Mouse (Mus musculus): ENCODE results near the gene Uncx.

Uncx gene

DNA sequence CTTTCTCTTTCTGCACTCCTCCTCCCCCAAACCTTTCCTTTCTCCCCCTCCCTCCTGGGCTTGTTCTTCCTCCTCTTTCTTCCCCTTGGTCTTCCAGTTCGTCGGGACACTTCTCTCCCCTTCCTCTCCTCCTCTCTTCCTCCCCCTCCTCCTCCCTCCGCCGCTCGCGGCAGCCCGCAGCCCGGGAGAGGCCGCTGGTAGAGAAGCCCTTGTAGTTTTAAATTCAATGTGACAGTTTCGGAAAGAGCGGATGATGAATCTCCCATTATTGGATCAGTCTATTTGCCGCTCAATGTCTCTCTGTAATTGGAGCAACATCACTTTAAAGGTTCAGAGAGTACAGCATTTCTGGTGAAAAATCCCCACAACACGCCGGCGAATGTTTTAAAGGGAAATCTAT is at the start of gene Uncx:
Uncx (plus strand) TSS at position 281 of the 400 bp plus-strand sequence.
- no peak for DNase-seq (ENCODE audit: low spot score)

DNA sequence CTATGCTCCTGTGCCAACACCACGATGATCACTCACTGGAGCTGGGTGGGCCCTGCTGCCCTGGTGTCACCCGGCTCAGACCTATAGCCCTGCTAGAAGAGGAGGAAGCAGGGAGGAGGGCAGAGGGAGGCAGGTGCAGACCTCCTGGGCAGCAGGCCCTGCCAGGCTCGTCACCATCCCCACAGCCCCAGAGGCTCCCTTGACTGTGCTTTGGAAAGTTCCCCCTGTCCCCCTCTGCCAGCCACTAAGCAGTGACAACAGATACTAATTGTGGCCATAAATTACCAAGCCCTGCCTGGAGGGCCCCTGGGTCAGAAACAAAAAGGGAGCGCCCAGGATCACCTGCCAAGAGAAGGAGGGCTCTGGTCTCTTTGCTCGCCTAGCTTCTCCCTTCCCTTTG is 49.6 kb upstream of the Uncx start:
- DNase-seq (ENCODE audit: low spot score), result no peak

DNA sequence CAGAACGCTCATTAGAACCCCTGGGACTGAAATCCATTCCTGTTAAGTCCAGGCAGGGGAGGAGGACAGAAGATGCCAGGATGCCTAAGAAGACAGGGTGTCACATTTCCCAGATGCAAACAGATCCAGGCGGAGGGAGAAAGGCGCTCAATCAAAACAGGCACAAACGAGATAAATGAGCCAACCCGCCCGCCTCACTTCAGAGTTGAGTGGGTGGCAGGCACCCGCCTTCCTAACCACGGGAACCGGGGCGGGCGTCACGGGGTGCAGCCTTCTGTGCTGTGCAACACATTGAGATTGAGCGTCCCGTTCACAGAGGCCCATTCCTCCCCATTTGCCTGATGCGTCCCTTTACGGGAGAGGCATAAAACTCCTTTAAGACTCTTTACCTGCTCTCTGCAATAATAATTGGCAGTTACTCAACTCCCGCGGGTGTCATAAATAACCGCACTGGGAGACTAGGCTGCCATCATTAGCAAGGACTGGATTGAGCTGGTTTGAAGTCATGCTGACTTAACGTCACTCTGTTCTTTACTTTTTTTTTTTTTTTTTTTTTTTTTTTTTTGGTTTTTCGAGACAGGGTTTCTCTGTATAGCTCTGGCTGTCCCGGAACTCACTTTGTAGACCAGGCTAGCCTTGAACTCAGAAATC is 48.1 kb upstream of the Uncx start:
- no peak for DNase-seq (ENCODE audit: low spot score)

DNA sequence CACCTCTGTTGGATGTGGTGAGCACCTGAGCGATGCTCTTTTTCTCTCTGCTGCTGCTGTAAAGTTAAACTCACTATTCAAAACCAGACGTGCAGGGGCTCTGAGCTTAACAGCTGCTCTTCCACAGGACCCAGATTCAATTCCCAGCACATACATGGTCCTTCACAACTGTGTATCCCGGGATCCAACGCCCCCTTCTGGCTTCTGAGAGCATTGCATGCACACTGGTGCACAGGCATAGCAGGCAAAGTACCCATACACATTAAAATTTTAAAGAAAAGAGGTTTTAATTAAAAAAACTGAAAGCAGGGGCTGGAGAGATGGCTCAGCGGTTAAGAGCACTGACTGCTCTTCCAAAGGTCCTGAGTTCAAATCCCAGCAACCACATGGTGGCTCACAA is 46.4 kb upstream of the Uncx start:
- no peak for DNase-seq (ENCODE audit: low spot score)

DNA sequence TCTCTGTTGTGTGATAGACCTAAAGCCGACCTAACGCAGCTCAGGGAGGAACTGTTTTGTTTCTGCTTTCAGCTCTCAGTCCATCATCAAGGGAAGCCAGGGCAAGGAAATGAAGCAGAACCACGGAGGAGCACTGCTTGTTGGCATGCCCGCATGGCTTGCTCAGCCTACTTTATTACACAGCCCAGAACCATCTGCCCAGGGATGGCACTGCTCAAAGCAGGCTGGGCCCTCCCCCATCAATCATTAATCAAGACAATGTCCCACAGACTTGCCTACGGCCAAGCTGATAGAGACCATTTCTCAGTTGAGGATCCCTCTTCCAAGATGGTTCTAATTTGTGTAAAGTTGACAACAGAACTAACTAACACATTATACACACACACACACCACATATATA is 44.5 kb upstream of the Uncx start:
- no peak for DNase-seq (ENCODE audit: low spot score)

DNA sequence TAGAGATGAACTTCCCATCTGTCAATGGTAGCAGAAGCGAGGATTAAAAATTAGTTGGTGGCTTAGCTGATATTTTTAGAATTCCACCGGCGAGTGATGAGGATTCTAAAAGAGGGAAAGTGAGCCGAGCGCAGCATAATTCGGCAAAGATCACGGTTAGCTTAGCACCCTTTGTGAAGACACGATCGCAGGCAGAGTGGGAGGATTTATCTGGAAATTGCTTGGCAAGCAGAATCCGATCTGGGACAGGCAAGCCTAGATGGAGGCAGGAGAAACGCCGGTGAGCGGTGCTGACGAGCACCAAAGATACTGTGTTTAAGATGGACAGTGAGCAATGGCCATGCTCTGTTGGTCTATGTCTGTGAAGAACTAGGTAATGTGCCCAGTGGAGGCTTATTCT is 41.0 kb upstream of the Uncx start:
- DNase-seq (ENCODE audit: low spot score), result no peak

DNA sequence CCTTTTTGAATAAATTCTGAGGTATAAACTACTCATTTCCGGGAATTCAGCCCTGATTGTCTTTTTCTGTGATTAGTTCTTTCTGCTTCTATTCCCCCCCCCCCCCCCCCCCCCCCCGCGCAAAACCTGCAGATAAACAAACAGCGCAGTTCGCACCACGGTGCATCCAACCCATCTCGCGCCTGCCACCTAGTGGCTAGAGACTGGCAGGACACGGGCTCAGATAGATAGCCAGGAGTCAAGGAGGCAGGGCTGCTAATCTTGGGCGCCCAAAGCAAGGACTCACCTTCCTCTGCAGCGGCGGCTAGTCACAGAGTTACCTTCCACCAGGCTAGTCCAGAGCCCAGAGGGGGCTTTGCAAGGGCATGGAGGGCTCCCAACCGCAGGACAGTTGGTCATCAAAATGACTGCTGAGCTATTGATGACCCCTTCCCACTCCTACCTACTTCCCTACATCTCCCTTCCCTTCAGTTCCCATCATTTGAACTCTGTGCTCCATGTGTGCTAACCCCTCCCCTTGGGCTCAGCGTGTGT is 38.2 kb upstream of the Uncx start:
- peak; percentile 75 for DNase-seq (ENCODE audit: low spot score)

DNA sequence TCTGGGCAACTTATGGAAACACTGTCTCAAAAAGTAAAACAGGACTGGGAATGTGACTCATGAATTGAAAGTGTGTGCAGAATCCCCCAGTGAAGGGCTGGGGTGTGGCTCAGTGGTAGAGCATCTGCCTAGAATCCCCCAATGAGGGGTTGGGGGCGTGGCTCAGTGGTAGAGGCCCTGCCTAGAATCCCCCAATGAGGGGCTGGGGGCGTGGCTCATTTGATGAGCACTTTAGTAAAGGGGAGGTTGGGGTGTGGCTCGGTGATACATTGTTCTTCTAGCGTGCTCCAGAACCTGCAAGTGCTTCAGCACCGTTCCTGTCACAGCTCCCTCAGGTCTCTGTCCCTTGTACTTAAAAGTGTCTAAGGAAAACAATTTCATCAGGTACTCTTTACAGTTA is 37.1 kb upstream of the Uncx start:
- DNase-seq (ENCODE audit: low spot score), result no peak

DNA sequence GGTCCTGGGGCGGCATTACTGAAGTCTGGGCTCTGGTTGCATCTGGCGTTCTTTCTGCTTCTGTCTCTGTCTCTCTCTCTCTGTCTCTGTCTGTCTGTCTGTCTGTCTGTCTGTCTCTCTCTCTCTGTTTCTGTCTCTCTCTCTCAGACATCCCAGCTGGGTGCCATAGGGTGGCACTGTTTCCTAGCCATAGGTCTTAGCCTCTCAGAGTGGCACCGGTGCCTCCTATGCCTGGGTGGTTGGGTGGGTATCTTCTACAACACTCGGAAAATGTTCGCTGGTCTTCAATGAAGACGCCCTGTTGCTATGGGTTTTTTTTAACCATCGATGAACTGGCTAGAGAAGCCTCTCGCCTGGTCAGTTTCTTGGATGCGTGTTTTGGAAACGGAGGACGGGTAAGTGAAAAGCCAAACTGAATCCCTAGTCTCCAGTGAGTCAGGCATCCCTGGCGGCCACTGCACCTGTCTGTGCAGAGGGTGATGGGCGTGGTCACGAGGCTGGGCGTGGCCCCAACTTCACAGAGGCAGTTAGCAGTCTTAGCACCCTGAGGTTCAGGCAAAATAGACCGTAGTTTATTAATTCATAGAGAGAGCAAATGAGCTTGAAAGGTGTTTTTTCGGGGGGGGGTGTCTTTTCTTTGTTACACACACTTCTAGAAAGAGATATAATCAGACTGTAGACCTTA is 32.5 kb upstream of the Uncx start:
- no peak for DNase-seq (ENCODE audit: low spot score)

DNA sequence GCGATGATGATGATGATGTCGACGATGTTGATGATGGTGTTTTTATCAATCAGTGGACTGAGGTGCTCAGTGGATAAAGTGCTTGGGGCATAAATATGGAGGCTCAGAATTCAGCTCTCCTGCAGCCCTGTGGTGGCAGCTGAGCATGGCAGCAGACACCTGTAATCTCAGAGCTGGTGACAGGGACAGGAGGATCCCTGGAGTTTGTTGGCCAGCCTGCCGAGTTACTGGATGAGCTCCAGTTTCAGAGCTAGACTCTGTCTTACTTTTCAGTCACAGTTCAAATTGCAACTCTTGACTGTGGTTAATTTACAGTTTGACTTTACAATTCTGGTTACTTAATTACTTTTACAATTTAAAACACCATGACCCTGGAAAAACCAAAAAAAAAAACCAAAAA is 31.1 kb upstream of the Uncx start:
- DNase-seq (ENCODE audit: low spot score), result no peak

DNA sequence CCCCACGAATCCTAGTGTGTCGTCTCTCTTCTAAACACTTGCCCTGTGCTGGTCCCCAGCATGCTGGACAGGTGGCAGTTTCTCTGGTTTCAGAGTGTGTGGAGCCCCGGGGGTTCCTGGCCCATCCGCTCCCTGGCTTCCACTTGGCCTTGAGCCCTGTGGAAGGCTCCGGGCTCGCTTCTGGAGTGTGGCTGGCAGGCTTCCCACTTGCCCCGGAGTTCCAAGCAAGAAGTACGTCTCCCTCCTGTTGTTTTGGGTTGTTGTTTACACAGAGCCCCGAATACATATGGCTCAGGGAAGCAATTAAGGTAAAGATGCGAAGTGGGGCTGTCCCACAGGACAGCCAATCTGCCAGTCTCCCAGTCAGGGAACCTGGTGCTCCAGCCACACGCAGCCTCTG is 27.0 kb upstream of the Uncx start:
- DNase-seq (ENCODE audit: low spot score), result no peak

DNA sequence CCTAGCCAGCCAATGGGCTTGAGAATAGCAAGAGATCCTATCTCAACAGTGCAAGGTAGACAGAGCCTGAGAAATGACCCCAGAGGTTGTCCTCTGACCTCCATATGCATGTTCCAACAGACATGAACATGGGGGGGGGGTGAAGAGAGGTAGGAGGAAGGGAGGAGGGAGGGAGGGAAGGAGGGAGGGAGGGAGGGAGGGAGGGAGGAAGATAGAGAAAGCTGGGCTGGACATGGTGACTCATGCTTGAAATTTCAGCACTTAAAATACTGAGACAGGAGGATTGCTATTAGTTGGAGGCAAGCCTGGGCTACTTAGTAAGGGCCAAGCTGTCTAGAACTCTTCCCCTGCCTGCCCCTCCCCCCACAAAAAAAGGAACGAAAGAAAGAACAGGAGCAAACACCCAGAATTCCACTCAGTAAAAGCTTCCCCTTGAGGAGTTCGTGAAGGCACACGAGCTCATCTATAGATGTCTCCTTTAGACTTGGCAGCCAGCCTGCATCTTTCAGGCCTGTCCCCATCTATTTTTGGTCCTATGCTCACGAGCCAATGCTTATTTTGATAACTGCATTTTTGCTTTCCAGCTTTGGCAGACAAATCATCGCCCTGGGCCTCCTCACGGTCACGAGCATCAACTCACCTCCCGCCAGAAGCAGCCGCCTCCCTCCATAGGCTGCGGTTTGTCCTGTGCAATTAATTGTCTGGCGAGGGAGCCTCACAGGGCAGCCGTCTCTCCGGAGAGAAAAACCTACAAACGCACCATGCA is 23.0 kb upstream of the Uncx start:
- no peak for DNase-seq (ENCODE audit: low spot score)

DNA sequence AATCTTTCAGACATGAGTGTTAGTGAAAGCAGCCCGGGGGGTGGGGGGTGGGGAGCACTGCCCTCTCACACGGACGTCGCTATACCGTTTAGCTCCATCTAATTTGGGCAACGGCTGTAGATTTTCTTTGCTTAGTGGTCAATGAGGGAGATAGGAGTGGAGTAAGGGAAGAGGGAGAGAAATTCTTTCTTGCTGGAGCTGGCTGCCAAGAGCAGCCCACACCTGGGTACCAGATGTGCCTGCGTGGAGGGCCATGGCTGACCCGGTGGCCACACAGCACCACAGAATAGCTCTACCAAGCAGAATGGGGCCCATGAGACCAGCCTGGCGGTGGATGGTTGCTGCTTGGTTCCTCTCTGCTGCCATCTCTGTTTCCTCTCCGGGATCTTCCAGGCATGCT is 21.3 kb upstream of the Uncx start:
- no peak for DNase-seq (ENCODE audit: low spot score)

DNA sequence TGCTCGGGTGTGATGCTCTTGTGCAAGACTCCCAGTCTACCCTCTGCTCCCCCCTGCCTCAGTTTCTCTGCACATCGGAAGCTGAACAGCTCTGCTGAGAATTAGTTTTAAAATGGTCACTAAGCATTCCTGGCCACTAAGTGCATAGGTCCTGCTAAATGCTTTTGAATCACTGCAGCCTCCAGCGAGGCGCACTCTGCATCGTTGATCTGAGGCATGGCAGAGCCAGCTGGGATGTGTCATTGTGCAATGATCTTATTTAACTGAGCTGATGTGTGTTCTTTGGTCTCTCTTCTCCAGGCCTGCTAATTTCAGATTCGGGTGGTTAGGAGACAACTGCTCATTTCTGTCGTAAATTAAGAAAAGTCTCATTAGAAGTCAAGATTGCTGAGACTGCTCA is 14.4 kb upstream of the Uncx start:
- no peak for DNase-seq (ENCODE audit: low spot score)

DNA sequence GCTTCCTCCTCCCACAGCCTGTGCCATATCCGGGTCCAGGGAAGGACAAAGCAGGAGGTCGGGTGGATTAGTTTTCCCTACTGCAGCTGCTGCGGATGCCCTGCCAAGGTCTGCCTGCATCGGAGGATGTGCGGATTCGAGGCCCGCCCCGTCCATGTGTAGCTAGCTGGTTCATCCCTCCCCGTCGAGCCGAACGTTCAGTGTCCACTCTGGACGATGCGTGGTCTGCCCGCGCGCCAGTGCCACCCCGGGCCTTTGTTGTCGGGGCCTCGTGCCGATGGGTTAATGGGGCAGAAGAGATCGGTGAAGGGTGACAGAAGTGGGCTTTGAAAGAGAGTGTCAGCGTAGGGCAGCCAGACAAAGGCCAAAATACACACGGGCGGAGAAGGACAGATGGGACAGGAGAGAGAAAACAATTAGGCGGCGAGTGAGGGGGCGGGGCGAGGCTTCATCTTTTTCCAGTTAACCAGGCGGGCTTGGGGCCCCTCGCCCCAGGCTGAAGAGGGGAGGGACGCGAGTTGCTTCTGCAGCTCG is 7.8 kb upstream of the Uncx start:
- no peak for DNase-seq (ENCODE audit: low spot score)

DNA sequence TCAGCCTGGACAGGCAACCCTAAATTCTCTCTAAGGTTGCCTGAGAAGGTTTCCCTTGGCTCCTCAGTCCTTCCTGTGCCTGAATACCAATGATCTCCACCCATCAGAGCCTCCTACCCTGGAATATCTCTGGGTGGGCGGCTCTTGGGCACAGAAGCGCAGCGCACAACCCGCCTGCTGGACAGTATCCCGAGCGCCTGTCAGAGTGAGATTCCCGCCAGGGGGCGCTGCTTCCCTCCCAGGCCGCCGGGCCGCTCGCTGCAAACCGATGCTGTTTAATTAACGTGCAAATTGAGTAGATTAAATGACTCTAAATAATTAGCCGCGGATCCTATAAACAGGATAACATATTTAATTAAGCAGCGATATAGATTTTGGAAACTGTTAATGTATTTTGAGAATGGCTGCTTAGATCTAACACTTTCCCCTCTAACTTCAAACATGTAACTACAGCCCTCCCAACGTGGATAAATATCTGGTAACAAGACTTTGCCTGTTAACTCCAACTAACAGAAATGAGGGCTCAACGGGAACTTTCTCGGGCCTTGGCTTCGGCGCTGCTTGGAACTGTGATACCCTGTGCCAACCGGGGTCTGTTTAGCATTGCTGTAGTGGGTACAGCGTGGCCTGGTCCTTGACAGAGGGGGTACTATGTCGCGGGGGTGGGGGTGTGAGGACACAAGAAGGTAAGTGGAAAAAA is 6.9 kb upstream of the Uncx start:
- peak; percentile 29 for DNase-seq (ENCODE audit: low spot score)

DNA sequence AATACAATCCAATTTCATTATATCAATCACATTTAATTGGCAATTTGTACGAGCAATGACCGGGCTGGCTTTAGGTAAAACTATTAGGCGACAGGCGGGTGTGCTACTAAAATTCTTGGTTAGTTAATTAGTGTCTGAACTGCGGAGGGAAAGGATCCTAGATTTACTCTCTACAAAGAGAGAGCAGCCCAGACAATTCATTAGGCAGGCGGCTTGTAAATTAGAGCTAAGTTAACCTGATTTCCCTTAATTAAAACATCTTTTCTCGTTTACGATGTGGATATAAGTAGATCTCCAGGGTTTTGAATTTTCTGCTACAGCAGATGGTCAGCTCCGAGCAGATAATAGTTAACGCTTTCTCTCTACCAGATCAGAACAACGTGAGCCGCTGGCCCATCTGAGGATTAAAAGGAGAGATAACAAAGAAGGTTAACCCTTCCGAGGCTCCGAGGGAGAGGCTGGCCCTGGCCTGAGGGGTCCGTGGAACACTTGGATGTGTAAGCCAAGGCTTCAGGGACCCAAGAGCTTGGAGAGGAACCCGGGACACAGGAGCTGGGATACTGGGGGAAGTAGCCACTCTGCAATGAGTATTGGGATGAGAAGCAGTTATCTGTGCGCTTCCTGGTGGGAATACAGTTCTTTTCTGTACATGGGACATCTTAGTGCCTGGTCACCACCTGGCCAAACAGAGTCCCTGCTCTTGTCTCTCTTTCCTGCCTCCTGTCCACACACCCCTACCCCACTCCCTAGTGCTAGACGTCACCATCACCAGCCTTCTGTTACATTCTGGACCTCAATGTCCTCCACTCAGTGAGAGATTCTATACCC is 6.2 kb upstream of the Uncx start:
- no peak for DNase-seq (ENCODE audit: low spot score)

DNA sequence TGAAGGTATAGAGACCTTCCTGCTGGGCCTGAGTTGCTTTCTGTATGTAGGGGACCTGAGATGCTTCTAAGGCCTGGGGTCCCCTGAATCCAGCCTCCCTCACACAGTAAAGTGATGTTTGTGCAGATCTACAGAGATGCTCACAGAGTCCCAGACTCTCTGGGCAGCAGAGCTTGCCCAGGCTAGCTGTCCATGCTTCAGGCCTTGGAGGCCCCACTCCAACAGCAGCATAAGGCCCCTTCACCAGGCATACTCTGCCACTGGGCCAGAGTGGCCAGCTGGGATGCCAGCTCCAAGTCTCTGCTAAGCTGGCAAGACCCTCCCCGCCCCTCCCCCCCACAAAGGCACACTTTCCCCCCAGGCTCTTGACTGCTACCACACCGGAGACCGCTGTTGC is 5.6 kb upstream of the Uncx start:
- no peak for DNase-seq (ENCODE audit: low spot score)

DNA sequence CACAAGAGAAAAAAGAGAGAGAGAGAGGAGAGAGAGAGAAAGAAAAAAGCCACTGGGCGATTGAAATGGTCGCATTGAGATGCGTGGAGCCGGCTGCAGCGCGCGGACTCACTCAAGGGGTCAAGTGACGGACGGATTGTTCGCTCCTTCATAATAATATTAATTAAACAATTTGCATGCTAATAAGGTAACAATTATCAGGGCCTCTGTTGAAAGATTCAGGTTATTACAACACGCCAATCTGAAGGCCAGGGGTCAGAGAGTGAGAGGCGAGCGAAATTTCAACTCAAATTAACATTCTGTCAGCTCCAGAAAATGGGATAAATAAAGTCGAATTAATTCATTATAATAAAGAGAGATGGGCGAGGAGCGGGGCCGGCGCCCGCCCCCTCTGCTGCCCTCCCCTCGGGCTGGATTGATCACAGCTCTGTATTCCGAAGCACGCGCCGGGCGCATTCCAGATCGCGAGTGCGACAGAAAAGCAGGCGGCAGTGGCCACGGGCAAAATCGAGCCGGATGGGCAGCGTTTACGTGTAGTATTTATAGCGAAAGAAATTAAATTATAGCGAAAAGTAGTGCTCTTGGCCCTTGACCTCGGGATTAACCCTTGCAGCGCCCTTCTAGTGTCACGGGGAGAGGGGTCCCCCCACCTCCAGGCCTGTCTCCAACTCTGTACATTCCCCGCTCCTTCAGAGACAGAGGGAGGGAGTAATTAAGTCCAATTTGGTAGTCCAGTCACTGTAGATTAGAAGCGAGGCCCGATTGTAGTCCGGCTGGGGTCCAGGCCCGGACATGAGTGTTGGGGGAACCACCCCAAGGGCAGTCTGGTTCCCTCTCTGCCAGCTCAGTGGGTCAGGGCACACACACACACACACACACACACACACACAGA is 1.9 kb upstream of the Uncx start:
- no peak for DNase-seq (ENCODE audit: low spot score)

DNA sequence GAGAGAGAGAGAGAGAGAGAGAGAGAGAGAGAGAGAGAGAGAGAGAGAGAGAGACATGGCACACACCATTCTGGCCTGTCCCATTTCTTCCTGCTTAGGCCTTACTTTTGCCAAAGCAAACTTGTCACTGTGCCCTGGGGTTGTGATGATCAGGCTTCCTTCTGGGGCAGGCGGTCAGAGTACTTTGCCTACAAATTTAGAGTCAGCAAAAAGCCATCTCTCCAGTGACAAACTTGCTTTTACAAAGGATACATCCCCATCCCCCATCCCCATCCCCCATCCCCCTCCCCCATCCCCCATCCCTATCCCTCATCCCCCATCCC is 1.3 kb upstream of the Uncx start:
- no peak for DNase-seq (ENCODE audit: low spot score)

DNA sequence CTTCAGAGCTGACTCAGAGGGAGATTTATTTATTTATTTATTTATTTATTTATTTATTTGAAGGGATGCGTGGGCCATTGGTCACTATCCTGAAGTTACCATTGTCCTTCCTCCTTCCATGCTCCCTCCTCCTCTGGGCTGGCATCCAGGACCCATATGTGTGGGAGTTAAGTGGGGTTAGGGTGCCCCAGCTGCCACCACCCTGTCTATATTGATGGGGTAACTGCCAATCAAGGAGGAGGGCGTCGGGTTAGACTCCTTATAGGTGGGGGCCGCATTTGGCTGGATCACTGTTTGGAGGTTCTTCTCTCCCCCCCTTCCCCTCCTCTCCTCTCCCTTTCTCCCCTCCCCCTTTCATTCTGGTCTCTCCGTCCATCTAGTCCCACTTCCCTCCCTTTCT is 738 bp upstream of the Uncx start:
- DNase-seq (ENCODE audit: low spot score), result no peak
